Mouse (Mus musculus): ENCODE measurements around the gene Cdk8. TPM values are rescaled to one million over a fixed set of nuclear protein-coding genes. Genes with fewer than 3 reads are reported as not detected.

The Cdk8 gene
- total RNA-seq, 2 experiments from 2014 or later = 37.5 to 43.2 TPM

DNA sequence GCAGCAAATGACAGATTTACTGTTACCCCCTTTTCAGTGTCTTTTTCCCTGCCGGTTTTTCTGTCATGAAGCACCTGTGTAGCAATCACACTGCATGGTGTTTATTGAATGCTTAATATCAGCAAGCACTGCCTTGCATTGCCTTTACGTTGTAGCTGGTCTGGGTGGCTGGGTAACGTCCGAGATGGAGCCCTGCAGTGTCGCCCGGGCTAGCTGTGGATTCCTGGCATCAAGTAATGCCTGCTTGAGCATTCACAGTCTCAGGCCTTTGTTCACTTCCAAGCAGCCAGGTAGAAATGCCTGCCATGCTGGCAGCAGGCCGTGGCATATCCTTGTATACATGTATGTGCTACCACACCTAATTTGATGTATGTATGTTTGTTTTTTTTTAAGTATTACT lies 36.7 kb downstream of the Cdk8 start:
- no peak for DNase-seq (ENCODE audit: low spot score in 2 of 2)
- intact Hi-C loops (cut with DNase I) = no loop called here

DNA sequence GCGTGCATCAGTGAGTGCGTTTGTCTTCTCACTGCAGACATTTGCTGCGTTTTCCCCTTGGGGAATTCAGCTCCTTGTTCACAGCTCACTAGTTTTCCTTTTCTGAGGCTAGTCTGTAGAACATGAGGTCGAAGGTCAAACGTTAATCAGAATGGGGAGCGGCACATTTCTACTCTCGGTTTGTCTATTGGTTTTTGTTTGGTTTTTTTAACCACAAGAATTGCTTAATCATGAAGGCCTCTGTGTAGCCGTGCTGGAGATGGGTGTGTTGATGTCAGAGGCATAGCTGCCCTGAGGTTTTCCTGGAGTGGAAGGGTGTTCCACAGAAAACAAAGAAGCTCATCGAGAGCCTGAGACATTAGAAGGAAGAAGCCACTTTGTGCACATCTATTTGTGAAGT lies 39.6 kb downstream of the Cdk8 start:
- no peak for DNase-seq (ENCODE audit: low spot score in 2 of 2)
- intact Hi-C loops (cut with DNase I) = no loop called here

DNA sequence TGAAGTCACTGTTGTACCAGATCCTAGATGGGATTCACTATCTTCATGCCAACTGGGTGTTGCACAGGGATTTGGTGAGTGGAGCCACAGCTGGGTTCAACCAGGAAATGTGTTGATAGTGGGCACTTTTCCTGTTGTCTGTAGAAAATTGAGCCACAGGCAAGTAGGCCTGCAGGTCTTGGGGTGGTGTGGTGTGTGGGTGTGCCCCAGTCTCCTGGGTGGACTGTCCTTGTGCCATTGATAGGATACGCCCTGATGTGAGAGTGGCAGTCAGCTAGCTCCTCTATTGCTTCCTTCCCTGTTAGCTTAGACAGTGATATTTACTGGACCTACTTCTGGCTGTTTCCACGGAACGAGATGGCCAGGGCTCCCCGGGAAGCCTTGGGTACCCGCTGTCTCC lies 40.6 kb downstream of the Cdk8 start:
- intact Hi-C loops (cut with DNase I) = no loop called here

DNA sequence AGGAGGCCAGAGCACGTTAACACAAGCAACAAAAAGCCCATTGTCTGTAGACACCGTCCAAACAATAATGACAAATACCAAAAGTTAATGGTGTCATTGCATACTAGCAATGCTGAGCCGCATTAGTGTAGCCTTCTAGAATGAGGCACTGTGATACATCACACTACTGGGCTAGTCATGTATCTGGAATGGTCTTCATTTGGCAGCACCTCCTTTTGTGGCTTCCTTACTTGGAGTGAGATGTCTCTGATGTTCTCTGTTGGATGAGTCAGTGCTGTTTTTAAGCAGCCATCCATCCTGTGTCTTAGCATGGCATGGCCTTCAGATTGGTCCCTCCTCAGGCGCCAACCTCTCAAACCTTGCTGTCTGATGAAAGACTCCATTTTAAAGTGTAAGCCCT lies 42.1 kb downstream of the Cdk8 start:
- intact Hi-C loops (cut with DNase I) = no loop called here
- no peak for DNase-seq (ENCODE audit: low spot score in 2 of 2)

More for the DNA sequence above, 40.6 kb downstream of the Cdk8 start:
- DNase-seq (ENCODE audit: low spot score in 2 of 2) = no peak

DNA sequence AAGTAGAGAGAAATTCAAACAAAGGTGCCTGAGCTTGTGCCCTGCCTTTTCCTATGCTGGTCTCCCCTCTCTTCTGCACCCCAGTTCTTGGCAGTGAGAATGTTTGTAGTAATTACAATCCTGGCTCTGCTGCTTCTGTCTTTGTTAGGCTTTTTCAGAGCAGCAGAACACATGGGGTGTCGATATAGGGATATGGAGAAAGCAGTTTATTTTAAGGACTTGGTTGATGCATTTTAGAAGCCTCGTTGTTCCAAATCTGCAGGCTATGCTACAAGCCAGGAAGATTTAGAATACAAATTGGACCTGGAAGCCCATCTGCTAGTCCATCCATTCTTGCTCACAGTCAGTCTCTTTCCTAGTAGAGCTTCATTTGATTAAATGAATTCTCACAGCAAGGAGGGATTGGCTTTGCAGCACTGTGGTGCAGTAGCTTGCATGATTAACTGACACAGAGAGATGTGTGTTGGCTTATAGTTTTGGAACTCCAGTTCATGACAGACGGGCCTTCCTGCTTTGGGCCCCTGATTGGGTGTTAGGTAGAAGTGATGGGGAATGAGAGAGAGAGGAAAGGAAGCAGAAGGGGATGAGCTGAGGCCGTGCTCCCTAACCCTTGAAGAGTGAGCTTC lies 43.5 kb downstream of the Cdk8 start:
- no peak for DNase-seq (ENCODE audit: low spot score in 2 of 2)
- intact Hi-C loops (cut with DNase I) = no loop called here

DNA sequence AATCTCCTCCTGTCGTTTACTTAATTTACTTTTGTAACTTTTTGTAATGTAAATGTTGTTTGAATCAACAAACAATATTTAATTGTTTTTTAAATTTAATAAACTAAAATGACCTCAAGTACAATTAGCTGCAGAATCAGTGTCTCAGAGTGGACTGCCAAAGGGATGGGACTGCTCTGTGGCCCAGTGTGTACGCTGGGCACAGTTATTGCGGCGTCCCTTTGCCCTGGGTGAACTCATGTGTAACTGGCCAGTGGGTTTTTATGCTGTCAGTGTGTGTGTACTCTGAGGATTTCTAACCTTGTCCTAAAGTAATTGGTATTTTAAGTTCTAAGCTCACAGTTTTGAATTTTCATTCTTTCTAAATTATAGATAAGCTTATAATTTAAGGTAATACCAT lies 46.5 kb downstream of the Cdk8 start:
- intact Hi-C loops (cut with DNase I) = no loop called here
- DNase-seq (ENCODE audit: low spot score in 2 of 2) = no peak

GRCm38 (mm10) chr5:146280012-146280411 lies 49.0 kb downstream of the Cdk8 start:
- DNase-seq (ENCODE audit: low spot score in 2 of 2) = no peak
- intact Hi-C loops (cut with DNase I) = no loop called here

GRCm38 (mm10) chr5:146281241-146281818 lies 50.3 kb downstream of the Cdk8 start:
- intact Hi-C loops (cut with DNase I) = no loop called here
- DNase-seq (ENCODE audit: low spot score in 2 of 2) = no peak

- intact Hi-C loops (cut with DNase I) = no loop called here
- DNase-seq (ENCODE audit: low spot score in 2 of 2) = no peak
Observed at GRCm38 (mm10) chr5:146281884-146282579, 51.0 kb downstream of the Cdk8 start.

DNA sequence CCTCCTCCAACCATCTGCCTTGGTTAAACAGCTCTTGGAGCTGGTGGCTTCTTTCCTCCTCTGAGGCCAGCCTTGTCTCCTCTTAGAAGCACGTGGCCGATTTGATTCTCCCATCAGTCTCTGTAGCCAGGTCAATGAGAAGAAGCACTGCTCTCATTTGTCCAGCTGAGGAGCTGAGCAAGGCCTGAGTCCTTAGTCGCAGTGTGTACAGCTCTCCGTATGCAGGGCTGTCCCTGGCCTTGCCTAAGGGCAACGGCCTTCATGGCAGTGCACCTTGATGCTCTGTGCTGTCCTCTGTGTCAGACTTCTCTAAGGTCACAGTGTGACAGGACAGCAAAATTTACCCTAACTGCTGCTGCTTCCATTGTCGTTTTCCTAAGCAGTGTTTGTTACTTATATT lies 52.9 kb downstream of the Cdk8 start:
- DNase-seq (ENCODE audit: low spot score in 2 of 2) = no peak
- intact Hi-C loops (cut with DNase I) = no loop called here

DNA sequence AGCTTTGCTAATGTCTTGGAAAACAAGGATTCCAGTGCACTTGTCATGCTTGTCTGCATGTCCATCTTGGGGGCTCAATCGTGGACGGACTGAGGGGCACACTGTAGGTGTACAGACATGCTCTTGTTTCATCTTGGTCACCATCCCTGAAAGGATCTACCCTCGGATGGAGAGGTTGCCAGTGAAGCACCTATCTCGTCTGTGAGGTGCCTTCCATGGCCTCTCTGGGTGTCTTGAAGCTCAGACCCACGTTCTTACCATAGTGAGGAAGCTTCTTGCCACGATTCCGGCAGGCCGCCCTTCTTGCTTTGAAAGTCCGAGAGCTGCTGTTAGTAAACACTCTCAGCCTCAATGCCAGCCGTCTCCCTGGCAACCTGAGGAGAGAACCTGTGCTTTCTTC lies 56.4 kb downstream of the Cdk8 start:
- no peak for DNase-seq (ENCODE audit: low spot score in 2 of 2)
- intact Hi-C loops (cut with DNase I) = no loop called here

DNA sequence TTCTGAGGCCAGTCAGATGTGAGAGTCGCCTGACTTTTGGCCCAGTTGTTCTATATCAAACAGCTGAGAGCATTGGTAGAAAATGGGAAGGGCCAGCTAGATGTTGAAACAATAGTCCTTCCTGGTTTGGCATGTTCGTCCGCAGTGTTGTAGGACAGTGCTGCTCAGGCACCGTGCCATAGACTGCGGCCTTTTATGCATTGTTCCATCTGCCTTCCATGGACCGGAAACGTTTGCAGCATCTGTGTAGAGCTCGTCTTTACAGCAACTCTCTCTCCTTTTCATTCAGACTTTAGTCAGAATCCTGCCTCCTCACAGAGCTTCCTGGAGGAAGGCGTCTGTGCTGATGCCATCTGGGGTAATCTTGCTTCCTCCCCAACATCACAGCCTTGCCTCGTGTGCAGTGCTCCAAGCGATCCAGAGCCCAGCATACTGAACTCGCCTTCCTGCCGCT lies 57.0 kb downstream of the Cdk8 start:
- DNase-seq (ENCODE audit: low spot score in 2 of 2) = peak in 1 of 2 experiments; percentile 34

GRCm38 (mm10) chr5:146289921-146290320 lies 58.9 kb downstream of the Cdk8 start:
- intact Hi-C loops (cut with DNase I) = loop anchor here (5.0 kb wide), 1 partner anchor 58 kb away; the partner anchor contains the start of gene Cdk8
- no peak for DNase-seq (ENCODE audit: low spot score in 2 of 2)

More for the DNA sequence above, 57.0 kb downstream of the Cdk8 start:
- intact Hi-C loops (cut with DNase I) = no loop called here

GRCm38 (mm10) chr5:146290446-146290845 lies 59.4 kb downstream of the Cdk8 start:
- intact Hi-C loops (cut with DNase I) = loop anchor here (5.0 kb wide), 1 partner anchor 58 kb away; the partner anchor contains the start of gene Cdk8
- DNase-seq (ENCODE audit: low spot score in 2 of 2) = no peak

DNA sequence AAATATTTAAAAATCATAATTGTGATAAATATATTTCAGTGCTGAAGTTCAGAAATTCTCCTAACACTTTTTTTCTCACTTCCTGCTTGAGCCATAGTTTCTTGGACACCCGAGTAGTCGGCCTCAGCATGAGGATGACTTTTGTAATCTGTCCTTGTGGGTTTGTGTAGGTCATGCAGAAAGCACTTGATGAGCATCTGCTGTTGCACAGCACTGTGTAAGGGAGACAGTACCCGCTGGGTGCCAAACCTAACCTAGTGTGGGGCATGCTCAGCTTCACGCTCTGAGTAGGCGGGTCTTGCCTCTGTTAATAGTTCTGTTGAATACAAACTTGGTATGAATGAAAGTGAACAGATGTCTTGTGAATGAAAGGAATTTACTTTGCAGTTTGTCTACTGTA lies 60.5 kb downstream of the Cdk8 start:
- DNase-seq (ENCODE audit: low spot score in 2 of 2) = no peak
- intact Hi-C loops (cut with DNase I) = loop anchor here (5.0 kb wide), 1 partner anchor 59 kb away; the partner anchor contains the start of gene Cdk8

DNA sequence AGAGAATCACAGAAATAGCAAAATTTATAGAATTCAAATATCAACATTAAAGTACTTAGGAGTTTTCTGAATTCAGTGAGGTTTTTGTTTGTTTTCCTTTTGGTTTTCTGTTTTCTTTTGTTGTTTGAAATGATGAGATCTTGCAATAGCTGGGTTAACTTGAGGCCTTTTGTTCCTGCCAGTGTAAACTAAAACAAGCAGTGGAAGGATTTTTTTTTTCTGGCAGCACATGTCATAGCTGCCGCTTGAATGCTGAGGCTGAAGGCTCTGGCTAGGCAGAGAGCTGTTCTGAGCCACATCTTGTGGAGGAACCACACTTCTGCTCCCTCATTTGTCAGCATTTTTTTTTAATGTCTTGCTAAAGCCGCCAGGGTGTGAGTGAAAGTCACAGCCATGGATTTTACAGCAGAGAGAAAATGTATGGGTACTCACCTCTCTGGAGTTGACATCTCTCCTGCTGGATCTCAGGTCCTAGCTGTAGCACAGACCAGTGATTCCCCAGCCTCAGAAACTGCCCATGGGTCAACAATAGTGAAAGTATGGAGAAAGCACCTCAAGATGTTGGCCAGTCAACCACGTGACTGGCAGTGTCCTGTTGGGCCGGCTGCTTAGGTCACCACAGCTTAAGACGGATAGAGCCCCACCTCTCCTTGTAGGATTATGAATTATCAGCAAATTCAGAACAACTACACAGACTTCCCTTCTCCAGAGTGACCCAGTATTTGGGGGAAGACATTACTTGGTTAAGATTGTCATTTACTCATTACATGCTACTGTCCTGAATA lies 62.1 kb downstream of the Cdk8 start:
- intact Hi-C loops (cut with DNase I) = loop anchor here (5.0 kb wide), 1 partner anchor 61 kb away; the partner anchor contains the start of gene Cdk8
- DNase-seq (ENCODE audit: low spot score in 2 of 2) = no peak

DNA sequence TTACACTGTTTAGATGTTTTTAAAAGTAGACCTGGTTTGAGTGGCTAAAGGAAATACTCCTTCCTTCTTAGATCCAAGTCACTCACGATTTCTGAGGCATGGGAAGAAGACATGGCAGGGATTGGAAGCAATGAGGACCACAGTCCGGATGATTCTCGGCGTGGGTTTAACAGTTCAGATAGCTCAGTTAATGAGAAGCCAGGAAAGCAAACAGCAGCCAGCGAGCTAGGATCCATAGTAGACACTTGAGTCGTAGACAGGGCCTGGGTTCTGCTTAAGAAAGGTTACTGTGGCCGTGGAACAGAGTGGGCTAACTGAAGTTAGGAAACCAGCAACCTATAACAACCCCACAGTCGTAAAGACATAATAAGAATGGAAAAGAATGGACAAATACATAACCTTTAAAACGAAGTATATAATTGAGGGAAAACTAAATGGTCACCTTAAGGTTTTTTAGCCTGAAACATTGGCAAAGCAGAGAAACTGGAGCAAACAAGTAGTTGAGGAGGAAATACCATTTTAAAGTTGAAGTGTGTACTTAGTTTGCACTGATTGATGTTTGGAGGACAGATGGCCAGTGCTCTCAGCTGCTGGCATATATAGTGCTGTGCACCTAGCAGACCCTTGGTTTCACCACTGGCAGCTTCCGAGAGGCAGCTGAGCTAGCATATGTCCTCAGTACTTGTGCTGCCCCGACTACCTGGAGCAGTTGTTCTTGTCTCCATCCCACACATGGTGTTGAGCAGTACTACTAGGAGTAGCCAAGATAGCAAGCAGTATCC lies 63.1 kb downstream of the Cdk8 start:
- intact Hi-C loops (cut with DNase I) = loop anchor here (5.0 kb wide), 1 partner anchor 62 kb away; the partner anchor contains the start of gene Cdk8
- DNase-seq (ENCODE audit: low spot score in 2 of 2) = no peak

- no peak for DNase-seq (ENCODE audit: low spot score in 2 of 2)
- intact Hi-C loops (cut with DNase I) = loop anchor here (5.0 kb wide), 1 partner anchor 63 kb away; the partner anchor contains the start of gene Cdk8
Observed at GRCm38 (mm10) chr5:146294834-146295233, 63.8 kb downstream of the Cdk8 start.

All from left cerebral cortex, postnatal 36 days (tissue).